Mouse (Mus musculus) right cerebral cortex, postnatal 14 days (tissue): ENCODE measurements around the gene Fam160b1.

Experiments
- DNase-seq: peaks from one replicate; pipeline ENCODE4 v3.0.0; 2022

Fam160b1 gene

DNA sequence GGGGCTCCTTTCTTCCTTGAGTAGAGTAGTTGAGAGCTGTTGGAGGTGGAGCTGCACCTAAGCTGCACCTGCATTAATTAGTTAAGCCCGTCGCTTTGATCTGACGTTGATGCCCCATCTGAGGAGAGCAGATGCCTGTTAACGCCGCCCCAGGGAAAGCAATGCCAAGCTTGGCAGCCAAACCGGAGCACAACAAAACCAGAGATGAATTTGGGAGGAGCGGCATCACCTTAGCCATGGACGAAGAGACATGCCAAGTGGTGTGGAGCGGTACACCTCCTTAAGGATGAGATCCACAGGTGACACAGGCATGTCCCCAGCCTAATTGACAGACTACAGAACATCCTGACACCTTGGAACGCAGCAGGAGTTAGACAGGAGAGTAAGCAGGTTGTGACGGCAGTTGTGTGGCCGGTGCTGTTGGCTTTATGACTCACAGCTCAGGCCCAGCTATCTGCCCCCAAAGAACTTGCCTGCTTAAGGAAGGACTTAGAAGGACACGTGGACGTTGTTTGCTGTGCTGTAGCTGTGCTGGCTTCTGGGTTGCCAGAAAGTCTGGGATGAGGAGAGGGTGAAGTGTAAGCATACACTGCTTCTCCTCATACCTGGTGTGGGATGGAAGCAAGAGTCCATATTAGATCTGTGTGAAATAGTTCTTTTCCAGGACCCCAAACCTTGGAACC is 67.4 kb downstream of the Fam160b1 start:
- no peak for DNase-seq

DNA sequence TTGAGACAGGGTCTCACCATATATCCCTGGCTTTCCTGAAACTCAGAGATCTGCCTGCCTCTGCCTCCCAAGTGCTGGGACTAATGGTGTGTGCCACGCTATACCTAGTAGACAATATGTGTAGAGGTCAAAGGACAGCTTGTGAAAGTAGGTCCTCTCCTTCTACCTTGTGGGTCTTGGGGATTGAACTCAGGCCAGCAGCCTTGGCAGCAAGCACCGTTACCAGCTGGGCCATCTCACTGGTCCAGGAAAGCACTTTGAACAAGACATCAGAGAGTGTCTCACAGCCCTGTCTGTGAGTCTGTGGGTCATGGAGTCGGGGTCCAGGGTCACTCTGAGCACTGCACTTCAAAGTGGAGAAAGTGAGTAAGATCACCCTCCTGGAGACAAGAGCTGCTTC is 68.2 kb downstream of the Fam160b1 start:
- DNase-seq, result no peak

DNA sequence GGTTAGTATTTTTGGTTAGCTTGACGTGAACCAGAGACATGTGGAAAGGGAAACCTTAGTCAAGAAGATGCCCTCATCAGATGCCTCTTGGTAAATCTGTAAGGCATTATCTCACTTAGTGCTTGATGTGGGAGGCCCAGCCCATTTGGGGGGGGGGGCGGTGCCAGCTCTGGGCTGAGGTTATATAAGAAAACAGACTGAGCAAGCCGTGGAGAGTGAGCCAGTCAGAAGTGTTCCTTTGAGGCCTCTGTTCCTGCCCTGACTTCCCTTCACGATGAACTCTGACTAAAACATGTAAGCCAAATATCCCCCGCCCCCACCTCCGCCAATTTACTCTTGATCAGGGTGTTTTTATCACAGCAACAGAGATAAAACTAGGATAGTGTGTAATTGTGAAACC is 69.4 kb downstream of the Fam160b1 start:
- DNase-seq, result no peak

DNA sequence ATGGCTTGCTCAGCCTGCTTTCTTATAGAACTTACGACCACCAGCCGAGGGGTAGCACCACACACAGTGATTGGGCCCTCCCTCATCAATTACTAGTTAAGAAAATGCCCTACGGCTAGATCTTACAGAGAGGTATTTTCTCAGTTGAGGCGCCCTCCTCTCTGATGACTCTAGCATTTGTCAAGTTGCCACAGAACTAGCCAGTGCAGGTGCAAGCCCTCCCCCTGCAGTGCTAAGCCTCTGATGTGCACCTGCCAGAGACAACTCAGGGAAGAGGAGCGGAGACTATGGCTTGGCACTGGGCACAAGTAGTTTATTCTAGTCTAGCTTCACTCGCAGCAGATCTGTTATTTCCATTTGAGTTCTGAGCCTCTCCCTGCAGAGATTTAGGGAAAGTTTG is 71.0 kb downstream of the Fam160b1 start:
- DNase-seq, result no peak

DNA sequence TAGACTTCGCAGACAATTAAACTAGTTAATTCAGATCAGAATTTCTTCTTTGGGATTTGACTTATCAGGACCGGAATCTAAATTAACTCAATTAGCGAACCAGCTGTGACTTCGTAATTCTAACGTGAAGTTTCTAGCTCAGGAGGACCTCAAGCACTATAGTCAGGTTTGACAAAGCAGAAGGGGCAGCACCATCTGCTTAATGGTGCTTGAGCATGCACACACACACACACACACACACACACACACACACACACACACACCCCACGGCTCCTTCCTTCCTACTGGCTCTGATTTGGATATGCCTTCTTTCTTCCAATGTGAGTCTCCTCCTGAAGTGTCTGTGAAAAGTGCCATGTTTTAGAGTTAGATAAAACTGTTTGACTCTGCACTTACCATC is 73.5 kb downstream of the Fam160b1 start:
- no peak for DNase-seq

DNA sequence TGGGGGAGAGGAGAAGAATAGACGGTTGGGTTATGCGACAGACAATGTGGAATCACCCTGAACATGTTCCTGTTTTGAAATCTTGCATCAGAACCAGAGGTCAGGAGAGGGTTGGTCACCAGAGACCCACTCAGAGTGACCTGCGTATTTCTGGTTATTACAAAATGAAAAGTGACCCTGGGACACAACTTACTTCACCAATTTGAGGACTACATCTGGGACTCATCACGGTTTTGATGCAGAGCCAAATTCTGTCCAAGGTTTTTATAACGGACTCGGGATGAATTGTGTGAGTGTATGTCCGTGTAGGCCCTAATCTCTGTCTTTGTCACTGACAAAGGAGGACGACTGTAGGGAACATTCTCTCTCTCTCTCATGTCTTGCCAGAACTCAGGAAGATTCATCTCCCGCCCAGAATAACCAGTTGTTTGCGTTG is 76.1 kb downstream of the Fam160b1 start:
- DNase-seq, result no peak

DNA sequence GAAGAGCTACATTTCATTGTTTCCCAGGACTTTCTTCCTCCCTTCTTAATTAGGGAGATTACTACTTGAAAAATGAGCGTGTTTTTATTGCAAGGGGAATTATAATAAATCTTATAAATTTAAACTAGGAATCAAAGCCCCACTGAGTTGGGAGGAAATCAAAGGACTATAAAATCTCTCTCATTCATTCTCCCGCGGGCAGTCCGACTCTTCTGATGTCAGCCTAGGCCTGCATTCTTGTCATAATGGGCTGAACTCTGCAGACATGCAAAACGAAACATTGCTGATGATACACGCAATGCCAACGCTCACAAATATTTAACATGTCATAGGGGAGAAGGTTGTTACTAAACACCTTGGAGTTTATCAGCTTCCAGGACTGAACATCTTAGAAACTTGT is 76.6 kb downstream of the Fam160b1 start:
- DNase-seq, result no peak
